Mouse (Mus musculus) myocyte (in vitro differentiated cells): ENCODE data around the gene Hnrnpdl.

Experiments
- MYOG ChIP-seq, 3 experiments: IDR thresholded peaks; one replicate each; pipeline ENCODE4 v1.6.1; 2011; ENCODE audit warnings: control low read depth in 2 of 3, low read depth in 2 of 3, mild to moderate bottlenecking in 2 of 3; ENCODE audit not compliant: insufficient read length in 2 of 3, control insufficient read depth in 1 of 3, insufficient read depth in 1 of 3
- POLR2A ChIP-seq: IDR thresholded peaks from one replicate; pipeline ENCODE4 v1.6.1; 2011; ENCODE audit warnings: low read depth, mild to moderate bottlenecking, control low read depth, moderate library complexity; ENCODE audit not compliant: insufficient read length

- no peak for TF ChIP-seq MYOG (IDR thresholded peaks at IDR 0.05; ENCODE audit: control insufficient read depth in 1 of 3, insufficient read depth in 1 of 3, insufficient read length in 2 of 3, low read depth in 2 of 3)
- no peak for TF ChIP-seq POLR2A
These were observed 13.3 kb upstream of the Hnrnpdl start for GRCm38 (mm10) chr5:100052728-100053127.
